Mouse (Mus musculus) Muller cell, postnatal 12 days (primary cell): ENCODE data around the gene Prmt7.
A peak's percentile ranks its signal among the peaks of the same experiment; 100 is the strongest.

Source experiments
- DNase-seq: peaks from one replicate; pipeline ENCODE4 v3.0.0-alpha.2; 2015; ENCODE audit errors: inconsistent ontology term

Gene Prmt7

GRCm38 (mm10) chr8:106219620-106220019 is 8.9 kb downstream of the Prmt7 start:
- DNase-seq = no peak

- DNase-seq = peak; percentile 30
Measured at GRCm38 (mm10) chr8:106226589-106226988, 15.9 kb downstream of the Prmt7 start.

GRCm38 (mm10) chr8:106231536-106231935 is 20.8 kb downstream of the Prmt7 start:
- DNase-seq = no peak

- DNase-seq = no peak
Measured at GRCm38 (mm10) chr8:106232751-106233150, 22.0 kb downstream of the Prmt7 start.

- no peak for DNase-seq
Measured at GRCm38 (mm10) chr8:106234567-106235261, 24.0 kb downstream of the Prmt7 start.

- DNase-seq = no peak
Measured at GRCm38 (mm10) chr8:106237106-106237505, 26.4 kb downstream of the Prmt7 start.

GRCm38 (mm10) chr8:106250186-106250585 is 39.5 kb downstream of the Prmt7 start:
- DNase-seq = no peak

GRCm38 (mm10) chr8:106258169-106258568 is 47.4 kb downstream of the Prmt7 start:
- DNase-seq = no peak

- DNase-seq = no peak
Measured at GRCm38 (mm10) chr8:106259579-106260255, 49.0 kb downstream of the Prmt7 start.

- no peak for DNase-seq
Measured at GRCm38 (mm10) chr8:106260894-106261293, 50.2 kb downstream of the Prmt7 start.

- DNase-seq = no peak
Measured at GRCm38 (mm10) chr8:106262343-106262742, 51.6 kb downstream of the Prmt7 start.

- DNase-seq = peak; percentile 59
Measured at GRCm38 (mm10) chr8:106263928-106264327, 53.2 kb downstream of the Prmt7 start.

- DNase-seq = no peak
Measured at GRCm38 (mm10) chr8:106265398-106265797, 54.7 kb downstream of the Prmt7 start.

- DNase-seq = no peak
Measured at GRCm38 (mm10) chr8:106268710-106269346, 58.1 kb downstream of the Prmt7 start.

GRCm38 (mm10) chr8:106270804-106271203 is 60.1 kb downstream of the Prmt7 start:
- no peak for DNase-seq

- DNase-seq = no peak
Measured at GRCm38 (mm10) chr8:106271378-106271777, 60.6 kb downstream of the Prmt7 start.

- no peak for DNase-seq
Measured at GRCm38 (mm10) chr8:106273468-106273867, 62.7 kb downstream of the Prmt7 start.

GRCm38 (mm10) chr8:106276709-106277317 is 66.1 kb downstream of the Prmt7 start:
- DNase-seq = no peak

GRCm38 (mm10) chr8:106278367-106279042 is 67.8 kb downstream of the Prmt7 start:
- DNase-seq = no peak

GRCm38 (mm10) chr8:106280154-106280553 is 69.4 kb downstream of the Prmt7 start:
- DNase-seq = peak; percentile 55

GRCm38 (mm10) chr8:106280844-106281243 is 70.1 kb downstream of the Prmt7 start:
- DNase-seq = no peak

GRCm38 (mm10) chr8:106287445-106287844 is 76.7 kb downstream of the Prmt7 start:
- peak; percentile 55 for DNase-seq
